11 mouse cellular contexts compared by ENCODE assay signal in genomic region chr13:56226175-56226954, GRCm38 (mm10). TPM values are rescaled to one million over a fixed set of nuclear protein-coding genes. Genes with fewer than 3 reads are reported as not detected.
DNase-seq lines count a peak whose midpoint lies in the region; ATAC-seq and TF ChIP-seq lines count a peak whose summit lies in the region.
"Had no signal": no experiment of that assay in that cellular context is flagged by ENCODE, and none has a peak within 500 bp of the region (broad histone marks: within the 10 kb centered on the region; RNA-seq: fewer than 3 reads in every experiment).

No protein-coding gene starts in this region.

- no peak overlapping the region for H3K4me3 ChIP-seq in lung, embryonic 14.5 days (ENCODE audit: low read depth, low read length)

- no peaks in the 10 kb centered on the region for H3K36me3 ChIP-seq in lung, embryonic 14.5 days (ENCODE audit: insufficient read depth)

- no peak for TF ChIP-seq CTCF in lung, embryonic 14.5 days (IDR thresholded peaks at IDR 0.05; ENCODE audit: low read depth)

- ATAC-seq in lung, embryonic 14.5 days (ENCODE audit: insufficient read depth) = no peak
- ATAC-seq: intestine, postnatal 0 days; liver, postnatal 0 days had no signal

- 20% methylated on average over 10 of the region's 10 CpGs for WGBS in lung, embryonic 14.5 days

- no peak overlapping the region for H3K4me2 ChIP-seq in lung, embryonic 14.5 days

- H3K9ac ChIP-seq in lung, embryonic 14.5 days = no peak overlapping the region
- H3K9ac ChIP-seq: liver, postnatal 0 days had no signal

- H3K27me3 ChIP-seq in lung, embryonic 14.5 days (ENCODE audit: insufficient read depth, low read length) = peaks cover 41% of the 10 kb centered on the region

- H3K27ac ChIP-seq in lung, embryonic 14.5 days (ENCODE audit: low read depth) = no peak overlapping the region

- peak; percentile 54 for DNase-seq in lung, embryonic 14.5 days
- no peak for DNase-seq in lung, postnatal 4 days
- DNase-seq in cerebellum, postnatal 25 days = peak; percentile 19 to 39
- peak; percentile 28 to 69 for DNase-seq in layer of hippocampus, adult 18-20 months (ENCODE audit: low spot score in 2 of 2)
- peak; percentile 58 for DNase-seq in right cerebral cortex, adult 18-20 months
- DNase-seq in Muller cell, postnatal 12 days (ENCODE audit: inconsistent ontology term) = no peak
- no peak for DNase-seq in MN1 (ENCODE audit: low spot score)
- no peak for DNase-seq in adrenal gland, postnatal 25 days
- DNase-seq: liver, postnatal 0 days had no signal

- peaks cover 11% of the 10 kb centered on the region for H3K4me1 ChIP-seq in lung, embryonic 14.5 days (ENCODE audit: insufficient read depth)

- no peaks in the 10 kb centered on the region for H3K9me3 ChIP-seq in lung, embryonic 14.5 days (ENCODE audit: low read depth, low read length)

RNA-seq across cellular contexts. Expression of gene Neurog1, which starts 25.6 kb away (rescaled TPM):
- polyA plus RNA-seq in lung, embryonic 14.5 days (2014; fragmentation: Nextera tagmentation; extraction: Ambion mirVana) = not detected in 2 replicates
- under 1 TPM; 0.17 to 0.58 TPM for total RNA-seq in layer of hippocampus, adult 18-20 months (2021)
- total RNA-seq in adrenal gland, postnatal 25 days (2021) = not detected in 2 replicates
- polyA plus RNA-seq: intestine, postnatal 0 days; liver, postnatal 0 days; thymus, postnatal 0 days had no signal

RNA-seq across cellular contexts. Expression of gene Tifab, which starts 47.7 kb away (rescaled TPM):
- 0.85 and 1.0 TPM in 2 replicates for polyA plus RNA-seq in lung, embryonic 14.5 days (2014; fragmentation: Nextera tagmentation; extraction: Ambion mirVana)
- total RNA-seq in layer of hippocampus, adult 18-20 months (2021) = 1 to 10 TPM; 1.3 TPM
- total RNA-seq in adrenal gland, postnatal 25 days (2021) = 1.1 and 1.5 TPM in 2 replicates

Comparison
In these comparisons a context has a peak if more than half of its experiments do, and no peak if none do; other contexts are left out.
1. DNase-seq: peak in lung, embryonic 14.5 days (single experiment), cerebellum, postnatal 25 days (2 of 2), layer of hippocampus, adult 18-20 months (2 of 2) and right cerebral cortex, adult 18-20 months (single experiment); none in lung, postnatal 4 days (0 of 2), Muller cell, postnatal 12 days (single experiment), MN1 (single experiment) and adrenal gland, postnatal 25 days (single experiment).